Mouse (Mus musculus): ENCODE measurements around the gene Stap1.

- no peak for TF ChIP-seq EP300 (IDR thresholded peaks at IDR 0.05; ENCODE audit: low read depth)
- no peak for TF ChIP-seq CTCF (IDR thresholded peaks at IDR 0.05; ENCODE audit: low read depth)
These were observed 1.3 kb downstream of the Stap1 start for GRCm38 (mm10) chr5:86072756-86073386.

Data from liver, embryonic 14.5 days (tissue).